Mouse (Mus musculus) 3T3-L1 (cell line): ENCODE measurements at regions not wholly inside any gene's neighbourhood (a gene's known extent, or its start where the extent isn't known, plus 50 kb on each side); places are given as distances from the start of the nearest gene placed in this dataset.

Source experiments
- DNase-seq: peaks from one replicate; pipeline ENCODE4 v3.0.0-alpha.2; 2015; ENCODE audit warnings: low read depth, low spot score

GRCm38 (mm10) chr3:115467850-115468249 lies 247.0 kb downstream of the S1pr1 start:
- DNase-seq = no peak

- no peak for DNase-seq
Measured at GRCm38 (mm10) chr3:115462623-115463022, 252.2 kb downstream of the S1pr1 start.
